Mouse (Mus musculus): ENCODE measurements at regions not wholly inside any gene's neighbourhood (a gene's known extent, or its start where the extent isn't known, plus 50 kb on each side); places are given as distances from the start of the nearest gene placed in this dataset.

- no peak for TF ChIP-seq POLR2A (IDR thresholded peaks at IDR 0.05; ENCODE audit: low read depth, low read length)
- TF ChIP-seq CTCF (IDR thresholded peaks at IDR 0.05; ENCODE audit: borderline replicate concordance, insufficient read depth, low read length): no peak
Measured at GRCm38 (mm10) chr9:40615891-40616290, 54.5 kb upstream of the Gm21915 start.

Measured in embryonic fibroblast, embryonic 13.5 days (primary cell).